Mouse (Mus musculus) A20 (cell line): Measurements from ENCODE around the gene Spty2d1.
A peak's percentile ranks its signal among the peaks of the same experiment; 100 is the strongest.
"Not testable (repeated sequence)": the region's sequence is repeated elsewhere in the genome, so short reads cannot be mapped to it uniquely, and the experiment has no call there.

Source experiments
- DNase-seq: peaks from one replicate; pipeline ENCODE4 v3.0.0-alpha.2; 2011; ENCODE audit warnings: low read depth, low spot score

Gene Spty2d1

DNA sequence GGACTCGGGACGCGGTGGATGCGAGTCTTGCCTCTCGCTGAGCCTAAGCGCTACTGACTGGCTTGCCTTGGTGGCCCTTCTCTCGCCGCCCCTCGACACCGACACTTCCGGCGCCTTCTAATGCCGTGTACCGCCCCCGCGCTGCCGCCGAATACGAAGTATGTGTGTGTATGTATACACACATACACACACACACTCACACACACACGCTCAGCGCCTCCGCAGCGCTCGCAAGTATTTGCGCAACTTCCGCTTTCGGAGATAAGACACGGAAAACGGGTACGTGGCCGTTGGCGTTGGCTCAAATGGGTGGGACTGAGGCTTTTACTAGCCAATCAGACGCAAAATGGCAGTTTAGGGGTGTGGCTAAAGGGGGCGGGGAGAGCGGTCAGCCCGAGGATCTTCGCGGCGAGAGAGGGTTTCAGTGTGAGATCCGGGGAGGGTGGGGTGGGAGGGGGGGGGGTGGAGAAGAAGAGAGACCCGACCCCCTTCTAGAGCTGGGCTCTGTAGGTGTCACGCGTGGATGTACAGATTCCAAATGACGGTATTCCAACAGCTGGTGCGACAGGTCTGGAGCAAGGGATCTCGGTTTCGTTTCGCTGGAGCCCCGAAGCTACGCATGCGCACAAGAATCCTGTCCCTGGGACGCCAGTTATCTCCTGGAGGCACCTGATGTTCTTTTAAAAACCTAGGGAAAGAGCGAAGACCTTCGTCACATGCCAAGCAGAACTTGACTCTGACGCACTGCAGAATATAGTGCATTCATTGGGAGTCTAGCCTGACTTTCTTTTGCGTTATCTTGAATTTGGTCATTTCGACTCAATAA, at the start of gene Spty2d1:
Gene Spty2d1 (minus strand): TSS at position 244 of the 826 bp plus-strand sequence.
- peak; percentile 99 for DNase-seq

DNA sequence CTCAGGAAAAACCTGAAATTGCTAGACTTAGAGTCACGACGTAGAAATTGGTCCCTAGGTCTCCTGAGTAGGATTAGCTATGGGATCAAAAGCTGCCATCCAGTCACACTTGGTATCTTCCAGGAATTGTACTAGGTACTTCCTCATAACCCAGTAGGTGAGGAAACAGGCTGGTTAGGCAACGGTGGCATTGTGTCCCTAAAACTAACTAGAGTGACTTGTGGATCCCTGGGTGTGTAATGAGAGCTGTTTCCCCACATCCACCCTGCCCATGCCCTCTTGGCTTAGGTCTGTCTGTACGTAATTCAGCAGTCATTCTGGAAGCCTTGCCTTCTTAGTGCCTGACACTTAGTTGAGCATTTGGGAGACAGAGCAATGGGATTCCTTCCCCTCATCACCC, 48.1 kb upstream of the Spty2d1 start:
- no peak for DNase-seq

DNA sequence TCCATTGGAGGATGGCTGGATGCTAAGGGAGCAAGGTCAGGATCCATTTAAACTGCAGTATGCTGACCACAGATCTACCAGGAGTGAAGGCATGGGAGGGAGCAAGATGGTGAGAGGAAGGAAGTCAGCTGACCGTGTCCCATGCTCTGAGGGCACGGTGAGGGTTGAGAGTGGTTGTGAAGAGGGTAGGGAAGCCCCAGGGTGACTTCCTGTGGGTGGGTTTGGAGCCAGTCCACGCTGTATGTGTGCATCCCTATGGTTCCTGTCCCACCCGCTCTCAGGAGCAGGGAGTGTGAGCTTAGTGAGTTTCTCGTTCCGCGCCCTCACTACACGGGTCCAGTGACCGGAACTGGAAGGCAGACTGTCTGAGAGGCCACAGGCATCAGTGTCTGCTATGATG, 47.5 kb upstream of the Spty2d1 start:
- no peak for DNase-seq

DNA sequence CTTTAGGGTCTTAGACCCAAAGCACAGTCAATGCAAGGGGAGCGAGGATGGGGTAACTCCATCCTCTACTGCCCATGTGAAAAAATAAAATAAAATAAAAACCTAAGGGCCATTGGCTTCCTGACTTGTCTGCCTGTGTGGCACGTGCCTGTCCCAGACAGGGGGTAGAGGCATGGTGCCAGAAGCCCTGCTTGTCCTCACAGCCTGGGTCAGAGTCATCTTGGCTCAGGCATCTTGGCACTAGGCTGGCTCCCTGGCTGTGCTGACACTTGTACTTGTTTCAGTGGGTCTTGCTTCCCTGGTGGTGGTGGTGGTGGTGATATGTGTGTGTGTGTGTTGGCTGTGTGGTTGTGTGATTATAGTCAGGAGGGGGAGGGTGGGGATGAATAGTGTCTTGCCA, 46.5 kb upstream of the Spty2d1 start:
- DNase-seq = no peak

DNA sequence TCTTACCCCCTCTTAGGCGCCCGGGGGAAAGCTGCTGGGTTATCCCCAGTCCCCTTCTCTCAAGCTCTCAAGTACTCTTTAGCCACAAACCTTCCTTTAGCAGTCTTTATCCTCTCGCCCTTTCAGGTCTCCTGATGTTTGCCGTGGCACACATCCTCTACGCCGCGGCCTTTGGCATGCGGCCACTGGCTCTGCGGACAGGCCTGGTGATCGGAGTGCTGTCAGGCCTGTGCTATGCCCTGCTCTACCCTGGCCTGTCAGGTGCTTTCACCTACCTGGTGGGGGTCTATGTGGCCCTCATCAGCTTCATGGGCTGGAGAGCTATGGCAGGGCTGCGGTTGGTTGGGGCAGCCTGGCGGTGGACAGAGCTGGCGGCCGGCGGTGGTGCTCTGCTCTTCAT, 45.1 kb upstream of the Spty2d1 start:
- no peak for DNase-seq

DNA sequence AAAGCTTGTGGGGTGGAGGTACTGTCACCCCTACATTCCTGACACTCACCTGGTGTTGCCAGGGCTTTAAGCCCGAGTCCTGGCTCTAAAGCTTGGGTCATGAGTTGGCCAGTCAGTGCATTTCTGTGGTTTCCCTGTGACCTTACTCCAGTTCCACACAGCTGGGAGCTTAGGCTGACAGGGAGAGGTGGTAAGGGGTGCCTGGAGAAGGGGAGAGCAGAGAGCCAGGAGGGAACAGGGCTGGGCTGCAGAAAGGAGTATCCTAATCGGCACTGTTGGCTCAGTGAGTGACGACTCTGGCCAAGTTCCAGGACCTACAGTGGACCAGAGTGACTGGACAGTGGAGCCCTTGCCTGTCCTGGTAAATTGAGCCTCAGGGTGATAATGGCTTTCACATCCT, 44.1 kb upstream of the Spty2d1 start:
- DNase-seq = no peak

DNA sequence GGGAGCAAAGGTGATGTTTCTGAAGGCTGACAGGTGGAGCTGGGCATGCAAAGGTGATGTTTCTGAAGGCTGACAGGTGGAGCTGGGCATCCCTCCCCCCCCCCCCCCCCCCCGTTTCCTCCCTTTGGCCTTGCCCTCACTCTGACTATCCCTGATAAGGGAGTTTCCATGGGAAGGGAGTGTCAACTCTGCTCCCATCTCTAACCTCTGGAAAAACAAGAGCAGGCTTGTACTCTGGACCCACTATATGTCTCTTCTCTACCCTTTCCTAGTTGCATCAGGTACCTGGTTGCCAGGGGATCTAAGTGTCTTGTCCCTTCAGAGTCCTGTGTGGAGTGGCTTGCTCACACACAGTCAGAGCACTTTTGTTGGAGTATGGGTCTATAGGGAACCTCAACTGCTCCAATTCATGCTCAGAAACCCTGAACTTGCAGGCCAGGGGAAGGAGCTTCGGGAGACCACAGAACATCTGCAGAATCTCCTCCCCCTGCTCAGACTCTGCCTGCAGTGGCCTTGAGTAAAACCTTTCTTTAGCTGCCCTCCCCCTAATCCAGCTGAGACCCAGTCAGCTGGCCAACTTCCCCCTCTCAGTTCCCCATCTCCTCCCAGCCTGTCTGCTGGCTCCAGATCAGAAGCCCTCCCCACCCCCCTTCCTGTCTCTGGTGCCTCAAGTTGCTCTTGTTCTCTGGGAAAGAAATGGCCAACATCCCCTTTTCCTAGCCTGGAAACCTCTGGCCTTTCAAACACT, 43.4 kb upstream of the Spty2d1 start:
- DNase-seq = peak; percentile 64

DNA sequence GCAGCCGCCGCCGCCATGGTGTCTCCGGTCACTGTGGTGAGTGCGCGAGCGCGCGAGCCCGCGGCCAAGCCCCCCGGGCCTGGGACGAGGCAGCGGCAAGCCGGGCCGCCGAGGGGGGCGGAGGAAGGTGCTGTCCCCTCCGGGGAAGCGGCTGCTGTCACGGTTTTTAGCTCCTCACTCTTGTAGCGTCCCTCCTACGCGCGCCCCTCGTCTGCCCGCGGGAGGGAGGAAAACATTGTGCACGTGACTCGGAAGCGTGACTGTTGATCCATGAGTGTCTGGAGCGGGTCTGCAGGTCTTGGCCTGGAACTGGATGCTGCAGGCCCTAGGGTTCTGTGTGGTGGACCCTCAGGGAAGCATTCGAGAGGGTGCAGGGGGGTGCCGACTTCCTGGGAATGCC, 42.6 kb upstream of the Spty2d1 start:
- no peak for DNase-seq

DNA sequence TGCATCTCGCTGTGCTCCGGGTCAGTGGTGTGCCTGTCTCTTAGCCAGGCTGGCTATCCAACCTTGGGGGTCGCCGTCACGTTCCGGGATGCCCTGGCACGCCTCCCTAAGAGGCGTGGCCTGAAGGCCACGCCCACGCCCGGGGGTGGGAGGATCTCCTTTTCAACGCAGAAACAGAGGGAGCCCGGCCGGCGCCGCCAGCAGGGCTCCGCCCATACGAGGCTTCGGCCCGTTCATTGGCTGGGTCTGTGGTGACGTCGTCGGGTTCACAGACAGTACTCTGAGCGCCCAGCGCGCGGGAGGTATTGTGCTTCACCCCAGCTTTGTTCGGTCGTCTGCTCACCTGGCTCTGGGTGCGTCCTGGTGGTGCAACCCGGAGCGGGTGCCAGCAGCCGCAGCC, 42.2 kb upstream of the Spty2d1 start, which contains the start of gene Tmem86a:
Gene Tmem86a (plus strand): TSS at position 236 of the 400 bp plus-strand sequence.
- peak; percentile 97 for DNase-seq

DNA sequence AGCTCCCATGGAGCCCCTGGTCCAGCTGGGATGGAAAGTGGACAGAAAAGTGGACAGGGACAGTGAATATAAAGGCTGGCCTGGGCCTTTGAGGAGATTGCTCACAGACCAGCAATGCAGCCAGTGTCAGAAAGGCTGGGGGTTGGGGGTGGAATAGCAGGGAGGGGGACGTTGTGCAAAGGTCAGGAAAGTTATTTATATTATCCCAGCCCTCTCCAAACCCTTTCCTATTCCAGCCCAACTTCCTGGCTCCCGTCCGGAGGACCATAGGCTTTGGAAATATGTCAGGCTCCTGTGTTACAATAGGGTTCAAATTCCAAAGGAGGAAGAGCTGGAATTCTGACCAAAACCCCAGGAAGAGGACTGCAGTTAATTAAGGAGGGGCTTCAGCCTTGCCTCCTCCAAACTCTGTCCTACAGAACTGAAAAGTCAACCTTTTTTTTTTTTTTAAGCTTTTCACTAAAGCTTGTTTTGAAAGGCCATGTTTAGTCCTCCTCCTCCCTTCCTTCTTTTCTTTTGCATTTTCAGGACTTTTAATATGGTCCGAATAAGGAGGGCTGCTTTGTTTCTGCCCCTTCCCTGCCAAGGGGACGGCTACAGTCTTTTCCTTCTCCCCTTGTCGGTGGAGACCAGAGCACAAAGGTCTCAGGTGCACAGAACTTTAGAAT, 34.7 kb upstream of the Spty2d1 start:
- DNase-seq = no peak

DNA sequence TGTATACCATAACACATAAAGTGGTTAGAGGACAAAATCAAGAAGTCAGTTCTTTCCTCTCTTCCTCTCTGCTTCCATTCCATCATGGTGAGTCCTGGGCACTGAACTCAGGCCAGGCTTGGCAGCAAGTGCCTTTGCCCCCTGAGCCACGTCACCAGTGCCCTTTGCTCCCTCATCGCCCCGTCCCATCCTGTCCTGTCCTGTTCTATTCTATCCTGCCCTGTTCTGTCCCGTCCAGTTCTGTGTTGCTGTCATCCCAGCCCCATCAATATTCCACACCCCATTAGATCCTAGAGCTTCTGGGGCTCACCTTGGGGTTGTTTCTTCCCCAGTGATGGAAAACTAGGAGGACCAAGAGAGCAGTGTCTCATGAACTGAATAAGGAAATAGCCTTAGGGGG, 33.9 kb upstream of the Spty2d1 start:
- no peak for DNase-seq

DNA sequence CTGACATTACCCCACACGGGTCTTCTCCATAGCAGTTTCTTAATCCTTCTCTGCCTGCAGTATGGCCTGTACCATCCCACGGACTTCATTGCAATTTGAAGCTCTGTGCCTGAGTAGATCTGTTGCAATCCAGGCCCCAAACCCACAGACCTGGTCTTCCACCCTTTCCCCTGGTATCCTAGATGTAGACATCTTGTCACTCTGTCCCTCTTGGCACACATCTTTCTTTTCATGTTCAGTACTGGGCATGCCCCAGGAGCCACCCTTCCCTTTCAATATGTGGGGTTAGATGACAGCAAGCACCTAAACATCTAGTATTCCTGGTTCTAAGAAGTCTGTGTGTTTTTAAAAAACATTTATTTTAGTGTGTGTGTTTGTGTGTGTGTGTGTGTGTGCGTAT, 33.5 kb upstream of the Spty2d1 start:
- DNase-seq = no peak

DNA sequence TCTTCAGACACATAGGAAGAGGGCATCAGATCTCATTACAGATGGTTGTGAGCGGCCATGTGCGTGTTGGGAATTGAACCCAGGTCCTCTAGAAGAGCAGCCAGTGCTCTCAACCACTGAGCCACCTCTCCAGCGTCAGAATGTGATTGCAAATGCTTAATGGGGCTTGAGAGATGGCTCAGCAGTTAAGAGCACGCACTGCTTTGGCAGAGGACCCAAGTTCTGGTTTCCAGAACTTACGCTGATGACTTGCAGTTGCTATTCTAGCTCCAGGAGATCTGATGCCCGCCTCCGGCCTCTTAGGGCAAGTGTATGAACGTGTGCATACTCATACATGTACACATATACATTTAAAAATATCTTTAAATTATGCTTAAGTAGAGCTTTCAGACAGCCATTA, 27.2 kb upstream of the Spty2d1 start:
- DNase-seq = no peak

DNA sequence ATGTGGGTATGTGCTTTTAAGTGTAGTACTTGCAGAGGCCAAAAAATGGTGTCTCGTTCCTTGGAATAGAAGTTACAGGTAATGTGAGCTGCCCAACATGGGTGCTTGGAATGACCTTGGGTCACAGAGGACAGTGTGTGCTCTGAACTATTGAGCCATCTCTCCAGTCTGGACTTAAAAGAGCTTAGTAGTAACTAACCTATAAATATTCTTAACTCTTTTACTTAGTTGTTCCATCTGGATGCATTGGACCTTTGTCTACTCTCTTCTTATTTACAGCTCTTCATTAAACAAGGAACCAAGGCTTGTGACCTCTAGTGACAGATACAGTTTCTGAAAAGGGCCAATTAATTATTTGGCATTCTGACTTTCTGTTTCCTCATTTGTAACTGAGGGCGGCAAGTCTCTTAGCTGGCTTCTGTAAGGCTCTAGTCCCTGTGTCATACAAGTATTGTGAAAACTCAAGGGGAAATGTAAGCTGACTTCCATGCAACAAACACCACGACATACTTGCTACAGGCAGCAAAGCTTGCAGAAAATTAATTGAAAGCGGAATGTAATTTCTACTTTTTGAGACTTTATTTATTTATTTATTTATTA, 26.7 kb upstream of the Spty2d1 start:
- DNase-seq = no peak

DNA sequence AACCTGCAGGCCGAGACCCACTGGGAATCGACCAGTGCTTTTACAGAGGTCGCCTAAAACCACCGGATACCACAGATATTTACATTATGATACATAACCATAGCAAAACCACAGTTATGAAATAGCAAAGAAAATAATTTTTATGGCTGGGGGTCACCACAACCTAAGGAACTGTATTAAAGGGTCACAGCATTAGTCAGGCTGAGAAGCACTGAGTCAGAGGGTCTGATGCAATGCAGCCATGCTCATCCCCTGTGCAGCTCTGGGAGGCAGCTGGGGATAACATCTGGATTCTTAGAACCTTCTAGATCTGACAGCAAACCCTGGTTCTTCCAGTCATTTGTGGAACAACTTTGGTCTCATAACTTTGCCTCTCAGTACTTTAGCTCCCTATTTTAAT, 23.2 kb upstream of the Spty2d1 start:
- DNase-seq = no peak

DNA sequence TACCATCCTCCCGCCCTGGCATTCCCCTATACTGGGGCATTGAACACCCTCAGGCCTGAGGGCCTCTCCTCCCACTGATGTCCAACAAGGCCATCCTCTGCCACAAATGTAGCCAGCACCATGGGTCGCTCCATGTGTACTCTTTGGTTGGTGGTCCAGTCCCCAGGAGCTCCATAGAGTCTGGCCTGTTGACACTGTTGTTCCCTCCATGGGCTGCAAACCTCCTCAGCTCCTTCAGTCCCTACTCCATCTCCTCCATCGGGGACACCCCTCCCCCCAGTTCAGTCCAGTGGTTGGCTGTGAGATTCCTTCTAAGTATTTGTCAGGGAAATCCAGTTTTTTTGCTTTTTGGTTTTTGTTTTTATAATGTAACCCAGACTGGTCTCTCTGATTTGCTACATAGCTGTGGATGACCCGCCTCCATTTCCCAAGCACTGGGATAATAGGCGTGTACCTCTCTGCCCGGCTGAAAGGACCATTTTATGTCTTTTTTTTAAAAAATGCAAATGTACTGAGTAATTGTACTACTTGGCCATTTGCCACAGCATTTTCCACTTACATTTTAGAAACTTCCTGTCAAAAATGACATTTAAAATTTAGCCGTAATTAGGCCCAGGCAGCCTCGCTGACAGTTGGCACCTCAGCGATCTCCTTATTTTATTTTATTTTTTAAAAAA, 22.4 kb upstream of the Spty2d1 start:
- no peak for DNase-seq

DNA sequence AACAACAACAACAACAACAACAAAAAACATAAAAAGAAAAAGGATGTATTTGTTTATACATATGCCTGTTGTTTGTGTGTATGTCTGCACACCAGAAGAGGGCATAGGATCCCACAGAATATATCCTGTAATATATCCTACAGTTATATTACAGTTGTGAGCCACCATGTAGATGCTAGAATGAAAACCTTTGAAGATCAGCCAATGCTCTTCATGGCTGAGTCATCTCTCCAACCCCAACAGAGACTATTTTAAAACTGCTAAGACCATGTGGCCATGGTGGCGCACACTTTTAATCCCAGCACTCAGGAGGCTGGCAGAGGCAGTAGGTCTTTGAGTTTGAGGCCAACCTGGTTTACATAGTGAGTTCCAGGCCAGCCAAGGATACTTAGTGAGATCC, 19.3 kb upstream of the Spty2d1 start:
- no peak for DNase-seq

DNA sequence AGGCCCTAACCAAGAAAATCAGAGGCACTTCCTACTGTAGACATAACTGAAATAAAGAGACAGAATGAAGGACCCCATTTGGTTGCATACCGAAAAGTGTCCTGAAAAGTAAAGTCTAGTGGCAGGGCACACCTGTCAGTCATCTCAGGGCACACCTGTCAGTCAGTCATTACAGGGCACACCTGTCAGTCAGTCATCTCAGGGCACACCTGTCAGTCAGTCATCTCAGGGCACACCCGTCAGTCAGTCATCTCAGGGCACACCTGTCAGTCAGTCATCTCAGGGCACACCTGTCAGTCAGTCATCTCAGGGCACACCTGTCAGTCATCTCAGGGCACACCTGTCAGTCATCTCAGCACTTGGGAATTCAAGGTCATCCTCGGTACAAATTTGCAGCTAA, 18.7 kb upstream of the Spty2d1 start:
- not testable (repeated sequence) for DNase-seq

DNA sequence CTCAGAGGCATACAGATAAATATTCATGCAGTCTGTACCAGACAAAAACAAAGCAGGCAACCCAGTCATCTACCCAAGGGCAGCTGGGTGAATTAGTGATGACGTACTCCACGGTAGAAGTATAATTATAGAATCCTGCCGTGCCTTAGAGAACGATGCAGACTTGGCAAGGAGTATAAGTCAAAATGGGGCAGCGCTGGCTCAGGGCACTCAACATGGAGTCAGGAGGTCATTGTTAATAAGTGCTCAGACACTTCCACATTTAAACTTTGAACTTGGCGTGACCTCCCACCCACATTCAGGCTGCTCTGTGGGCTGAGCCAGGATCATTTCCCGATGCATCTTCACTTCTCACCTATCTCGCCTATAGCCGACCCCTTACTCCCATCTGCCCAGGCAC, 17.2 kb upstream of the Spty2d1 start:
- DNase-seq = no peak

DNA sequence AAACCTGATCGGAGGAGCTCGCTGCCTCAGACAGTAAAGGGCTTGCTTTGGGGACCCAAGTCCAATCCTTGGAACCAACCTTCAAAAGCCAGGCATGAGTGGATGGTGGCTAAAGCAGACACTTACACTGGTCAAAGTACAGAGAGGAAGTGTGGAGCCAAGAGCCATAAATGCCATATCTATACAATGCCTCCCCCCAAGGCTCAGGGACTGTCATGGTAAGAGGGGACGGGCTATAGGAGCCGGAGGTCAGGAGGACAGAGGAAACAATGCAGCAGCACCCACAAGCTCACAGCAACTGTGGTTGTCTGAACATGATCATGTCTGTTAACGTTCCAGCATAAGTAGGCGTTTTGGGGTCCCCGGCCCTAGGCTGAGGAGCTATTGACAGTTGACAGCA, 16.2 kb upstream of the Spty2d1 start:
- no peak for DNase-seq

DNA sequence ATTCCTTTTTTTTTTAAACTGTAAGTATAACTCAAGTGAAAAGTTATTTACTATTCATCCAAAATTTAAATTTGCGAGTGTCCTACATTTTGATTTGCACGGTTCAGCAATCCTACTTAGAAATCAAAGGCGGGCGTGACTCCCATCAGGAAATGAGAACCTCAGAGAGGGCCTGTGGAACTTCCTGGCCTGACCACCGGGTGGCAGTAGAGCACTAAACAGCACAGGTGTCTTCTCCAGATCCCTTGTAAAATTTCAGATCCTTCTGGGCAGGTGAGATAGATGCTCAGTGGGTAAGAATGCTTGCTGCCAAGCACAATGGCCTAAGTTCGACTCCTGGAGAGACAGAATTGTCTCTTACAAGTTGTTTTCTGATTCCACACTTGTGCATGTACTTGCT, 15.3 kb upstream of the Spty2d1 start:
- peak; percentile 85 for DNase-seq

DNA sequence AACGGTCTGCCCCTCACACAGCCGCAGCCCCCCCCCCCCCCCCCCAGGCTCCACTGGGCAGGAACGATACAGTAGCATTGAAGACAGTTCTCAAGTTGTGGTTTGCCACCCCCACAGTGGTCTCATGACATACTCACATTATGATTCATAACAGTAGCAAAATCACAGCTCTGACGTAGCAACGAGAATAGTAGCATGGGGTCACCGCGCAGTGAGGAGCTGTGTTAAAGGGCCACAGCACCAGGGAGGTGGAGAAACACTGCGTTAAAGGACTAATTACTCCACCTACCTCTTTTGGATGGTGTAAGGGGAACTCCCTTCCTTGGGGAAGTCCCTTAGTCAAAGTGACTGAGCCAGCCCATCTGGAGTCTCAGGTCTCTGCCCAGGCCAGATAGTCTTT, 14.3 kb upstream of the Spty2d1 start:
- DNase-seq = peak; percentile 87
